Comparison of ENCODE assay signal across 20 mouse cellular contexts in the genomic region with DNA sequence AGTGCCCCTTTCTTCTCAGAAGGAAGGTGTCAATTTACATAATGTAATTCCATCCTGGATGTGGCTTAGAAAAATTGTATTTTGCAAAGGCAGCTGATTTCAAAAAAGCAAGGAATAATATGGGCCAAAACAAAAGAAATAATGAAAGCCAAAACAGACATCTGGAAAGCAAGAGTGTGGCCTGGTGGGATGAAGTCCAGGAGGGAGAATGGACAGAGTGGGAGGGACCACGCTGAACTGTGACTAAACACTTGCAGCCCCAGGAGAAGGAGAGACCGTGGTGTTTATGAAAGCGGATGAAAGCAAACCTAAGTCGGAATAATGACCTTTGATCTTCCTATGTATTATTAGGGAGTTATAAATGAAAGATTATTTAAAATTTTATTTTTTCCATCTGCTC. TPM values are rescaled to one million over a fixed set of nuclear protein-coding genes. Genes with fewer than 3 reads are reported as not detected.
"Had no signal": no experiment of that assay in that cellular context is flagged by ENCODE, and none has a peak within 500 bp of the region (broad histone marks: within the 10 kb centered on the region; RNA-seq: fewer than 3 reads in every experiment).

No protein-coding gene starts in this region.

- DNase-seq: kidney, postnatal 36 days; layer of hippocampus, adult 9-11 months; layer of hippocampus, postnatal 36 days; liver, embryonic 13.5 days; liver, postnatal 0 days; lung, postnatal 14 days; retina, postnatal 1 day; right cerebral cortex, postnatal 4 days; spleen, adult 18-20 months; thymus, adult 2 months; thymus, postnatal 25 days had no signal

- H3K4me1 ChIP-seq: limb, embryonic 15.5 days; lung, embryonic 15.5 days; midbrain, embryonic 12.5 days had no signal

- H3K4me2 ChIP-seq: limb, embryonic 15.5 days; liver, embryonic 13.5 days; lung, embryonic 15.5 days; midbrain, embryonic 12.5 days; neural tube, embryonic 13.5 days had no signal

- H3K27ac ChIP-seq: limb, embryonic 15.5 days; liver, embryonic 13.5 days; lung, embryonic 15.5 days; macrophage; midbrain, embryonic 12.5 days; neural tube, embryonic 13.5 days had no signal

- ATAC-seq: liver, postnatal 0 days; midbrain, embryonic 16.5 days had no signal

- H3K9me3 ChIP-seq: limb, embryonic 15.5 days; liver, embryonic 13.5 days; lung, embryonic 15.5 days; megakaryocyte, embryonic 14.5 days; midbrain, embryonic 12.5 days; neural tube, embryonic 13.5 days had no signal

- H3K9ac ChIP-seq: limb, embryonic 15.5 days; liver, embryonic 13.5 days; liver, postnatal 0 days; lung, embryonic 15.5 days; midbrain, embryonic 12.5 days; neural tube, embryonic 13.5 days had no signal

- H3K4me3 ChIP-seq: limb, embryonic 15.5 days; liver, embryonic 13.5 days; lung, embryonic 15.5 days; megakaryocyte, embryonic 14.5 days; midbrain, embryonic 12.5 days; neural tube, embryonic 13.5 days had no signal

- H3K27me3 ChIP-seq: limb, embryonic 15.5 days; liver, embryonic 13.5 days; lung, embryonic 15.5 days; megakaryocyte, embryonic 14.5 days; midbrain, embryonic 12.5 days; neural tube, embryonic 13.5 days had no signal

- H3K36me3 ChIP-seq: limb, embryonic 15.5 days; liver, embryonic 13.5 days; lung, embryonic 15.5 days; midbrain, embryonic 12.5 days; neural tube, embryonic 13.5 days had no signal

RNA-seq across cellular contexts. Expression of a gene that starts 52.7 kb away (rescaled TPM):
- polyA plus RNA-seq: limb, embryonic 11.5 days; limb, embryonic 15.5 days; liver, embryonic 13.5 days; liver, postnatal 0 days; macrophage; midbrain, embryonic 16.5 days; stomach, embryonic 14.5 days had no signal
